ENCODE assay signal across 8 mouse cellular contexts in genomic region chr13:119461900-119462595, GRCm38 (mm10). TPM values are rescaled to one million over a fixed set of nuclear protein-coding genes. Genes with fewer than 3 reads are reported as not detected.
DNase-seq lines count a peak whose midpoint lies in the region; ATAC-seq and TF ChIP-seq lines count a peak whose summit lies in the region.

No protein-coding gene starts in this region.

- WGBS in kidney, embryonic 14.5 days, result 5% methylated on average over 10 of the region's 10 CpGs
- WGBS in limb, embryonic 13.5 days, result 12% methylated on average over 10 of the region's 10 CpGs
- 2% methylated on average over 10 of the region's 10 CpGs for WGBS in olfactory bulb, adult 2 months

- peak overlapping the region; percentile 61 for H3K27ac ChIP-seq in kidney, embryonic 14.5 days (ENCODE audit: low read depth, low read length)
- H3K27ac ChIP-seq in limb, embryonic 13.5 days, result 0 out of 2 replicates have a peak overlapping the region, but pooled peaks have one; percentile 39
- peak overlapping the region; percentile 39; the same call in 1 of the 2 replicates for H3K27ac ChIP-seq in olfactory bulb, adult 2 months (ENCODE audit: insufficient read depth, low read depth, low read length)

- peak overlapping the region; percentile 87 for H3K4me3 ChIP-seq in kidney, embryonic 14.5 days (ENCODE audit: low read length)
- H3K4me3 ChIP-seq in limb, embryonic 13.5 days, result peak overlapping the region; percentile 80
- peak overlapping the region; percentile 83 for H3K4me3 ChIP-seq in olfactory bulb, adult 2 months (ENCODE audit: insufficient read depth, low read depth, low read length)

- no peak for TF ChIP-seq POLR2A in olfactory bulb, adult 2 months (IDR thresholded peaks at IDR 0.05; ENCODE audit: insufficient read depth, low read depth, low read length)

- H3K9me3 ChIP-seq in kidney, embryonic 14.5 days (ENCODE audit: control insufficient read depth, low read length), result no peaks in the 10 kb centered on the region
- no peaks in the 10 kb centered on the region for H3K9me3 ChIP-seq in limb, embryonic 13.5 days

- H3K36me3 ChIP-seq in kidney, embryonic 14.5 days (ENCODE audit: control insufficient read depth, insufficient read depth, low read length), result peaks cover 28% of the 10 kb centered on the region
- H3K36me3 ChIP-seq in limb, embryonic 13.5 days, result peaks cover 32% of the 10 kb centered on the region

- no peaks in the 10 kb centered on the region for H3K27me3 ChIP-seq in kidney, embryonic 14.5 days (ENCODE audit: control insufficient read depth, insufficient read depth, low read length)
- no peaks in the 10 kb centered on the region for H3K27me3 ChIP-seq in limb, embryonic 13.5 days

- TF ChIP-seq CTCF in olfactory bulb, adult 2 months (IDR thresholded peaks at IDR 0.05; ENCODE audit: insufficient read depth, low read depth, low read length), result no peak

- peak overlapping the region; percentile 81 for H3K9ac ChIP-seq in kidney, embryonic 14.5 days (ENCODE audit: low read depth, low read length)
- peak overlapping the region; percentile 81 for H3K9ac ChIP-seq in limb, embryonic 13.5 days

- ATAC-seq in kidney, embryonic 14.5 days (ENCODE audit: low FRiP score, low TSS enrichment), result peak; percentile 46
- ATAC-seq in erythroid progenitor cell, adult 5-6 weeks (replicated peaks; ENCODE audit: low FRiP score, poor library complexity, severe bottlenecking), result peak; percentile 77
- peak; percentile 65 for ATAC-seq in limb, embryonic 13.5 days (ENCODE audit: low FRiP score, low read depth)

- H3K4me1 ChIP-seq in kidney, embryonic 14.5 days (ENCODE audit: control insufficient read depth, insufficient read depth, low read length), result peaks cover 9% of the 10 kb centered on the region; the same call in 1 of the 2 replicates
- peaks cover 22% of the 10 kb centered on the region for H3K4me1 ChIP-seq in limb, embryonic 13.5 days
- H3K4me1 ChIP-seq in olfactory bulb, adult 2 months (ENCODE audit: control insufficient read depth, insufficient read depth, low read length), result peaks cover 2% of the 10 kb centered on the region; the same call in 1 of the 2 replicates

- peak overlapping the region; percentile 57 for H3K4me2 ChIP-seq in kidney, embryonic 14.5 days (replicated peaks; ENCODE audit: low read depth, low read length)
- H3K4me2 ChIP-seq in limb, embryonic 13.5 days (replicated peaks), result peak overlapping the region; percentile 80

- DNase-seq in kidney, postnatal 25 days, result no peak
- DNase-seq in NIH3T3 (ENCODE audit: low read depth), result peak; percentile 26
- DNase-seq in gastrocnemius, postnatal 10 days, result no peak
- DNase-seq in urinary bladder, adult 18-20 months (ENCODE audit: low spot score in 2 of 2), result no peak

RNA-seq across cellular contexts. Expression of gene 4833420G17Rik, which starts 0.5 kb away (rescaled TPM):
- 56.7 and 74.0 TPM in 2 replicates for polyA plus RNA-seq in kidney, embryonic 14.5 days (2014; fragmentation: Nextera tagmentation; extraction: Ambion mirVana)
- total RNA-seq in erythroid progenitor cell, adult 5-6 weeks (2015; ENCODE audit: low replicate concordance), result 47.6 and 73.4 TPM in 2 replicates
- 47.1 and 70.9 TPM in 2 replicates for total RNA-seq in erythroid progenitor cell, adult 5-6 weeks (2017; ENCODE audit: low replicate concordance)
- polyA plus RNA-seq in limb, embryonic 13.5 days (2015; fragmentation: Nextera tagmentation; extraction: Ambion mirVana), result 85.4 and 87.4 TPM in 2 replicates
- 165 and 185 TPM in 2 replicates for polyA plus RNA-seq in olfactory bulb, adult 2 months (2012; ENCODE audit: insufficient read depth, insufficient read length, low replicate concordance, missing spikeins)
- total RNA-seq in gastrocnemius, postnatal 10 days (2021), result 10 to 100 TPM in 1 of 2 experiments, 1 to 10 TPM in 1; 9.7 to 12.0 TPM

RNA-seq across cellular contexts. Expression of gene Tmem267, which starts 25.8 kb away (rescaled TPM):
- 1.3 and 2.2 TPM in 2 replicates for polyA plus RNA-seq in kidney, embryonic 14.5 days (2014; fragmentation: Nextera tagmentation; extraction: Ambion mirVana)
- total RNA-seq in erythroid progenitor cell, adult 5-6 weeks (2015; ENCODE audit: low replicate concordance), result not detected in 2 replicates
- total RNA-seq in erythroid progenitor cell, adult 5-6 weeks (2017; ENCODE audit: low replicate concordance), result not detected in 2 replicates
- 1.1 and 2.1 TPM in 2 replicates for polyA plus RNA-seq in limb, embryonic 13.5 days (2015; fragmentation: Nextera tagmentation; extraction: Ambion mirVana)
- polyA plus RNA-seq in olfactory bulb, adult 2 months (2012; ENCODE audit: insufficient read depth, insufficient read length, low replicate concordance, missing spikeins), result not detected in 2 replicates
- 10 to 100 TPM in 1 of 2 experiments, 1 to 10 TPM in 1; 8.4 to 10.3 TPM for total RNA-seq in gastrocnemius, postnatal 10 days (2021)

RNA-seq across cellular contexts. Expression of gene 3110070M22Rik, which starts 26.1 kb away (rescaled TPM):
- polyA plus RNA-seq in kidney, embryonic 14.5 days (2014; fragmentation: Nextera tagmentation; extraction: Ambion mirVana), result 1.2 and 2.1 TPM in 2 replicates
- total RNA-seq in erythroid progenitor cell, adult 5-6 weeks (2015; ENCODE audit: low replicate concordance), result 6.7 TPM in 1 of 2 replicates, not detected in the other
- not detected in 2 replicates for total RNA-seq in erythroid progenitor cell, adult 5-6 weeks (2017; ENCODE audit: low replicate concordance)
- polyA plus RNA-seq in limb, embryonic 13.5 days (2015; fragmentation: Nextera tagmentation; extraction: Ambion mirVana), result 1.7 and 1.8 TPM in 2 replicates
- polyA plus RNA-seq in olfactory bulb, adult 2 months (2012; ENCODE audit: insufficient read depth, insufficient read length, low replicate concordance, missing spikeins), result not detected in 2 replicates
- total RNA-seq in gastrocnemius, postnatal 10 days (2021), result under 1 TPM; 0.38 to 0.78 TPM

RNA-seq across cellular contexts. Expression of gene Paip1, which starts 33.6 kb away (rescaled TPM):
- polyA plus RNA-seq in kidney, embryonic 14.5 days (2014; fragmentation: Nextera tagmentation; extraction: Ambion mirVana), result 91.4 and 101 TPM in 2 replicates
- total RNA-seq in erythroid progenitor cell, adult 5-6 weeks (2015; ENCODE audit: low replicate concordance), result 8.4 and 25.2 TPM in 2 replicates
- total RNA-seq in erythroid progenitor cell, adult 5-6 weeks (2017; ENCODE audit: low replicate concordance), result 16.1 and 22.8 TPM in 2 replicates
- 94.3 and 100 TPM in 2 replicates for polyA plus RNA-seq in limb, embryonic 13.5 days (2015; fragmentation: Nextera tagmentation; extraction: Ambion mirVana)
- polyA plus RNA-seq in olfactory bulb, adult 2 months (2012; ENCODE audit: insufficient read depth, insufficient read length, low replicate concordance, missing spikeins), result 465 TPM in 1 of 2 replicates, not detected in the other
- 10 to 100 TPM; 82.7 to 83.0 TPM for total RNA-seq in gastrocnemius, postnatal 10 days (2021)
